Mouse (Mus musculus) heart, postnatal 0 days (tissue): ENCODE results near the gene Pdzd2.

Source experiments
- CTCF ChIP-seq: IDR thresholded peaks from 2 replicates; pipeline ENCODE4 v1.5.1; 2016; ENCODE audit warnings: antibody characterized with exemption, control low read depth, low read depth
- EP300 ChIP-seq: IDR thresholded peaks from 2 replicates; pipeline ENCODE4 v1.6.1; 2016; ENCODE audit warnings: antibody characterized with exemption, low read depth

- TF ChIP-seq CTCF (no peak), EP300 (no peak)
Observed at GRCm38 (mm10) chr15:12697741-12698140, 42.0 kb downstream of the Pdzd2 start.
